Mouse (Mus musculus) frontal cortex, postnatal 10 days (tissue): ENCODE measurements around the gene Gprasp2.
"Not testable (repeated sequence)": the region's sequence is repeated elsewhere in the genome, so short reads cannot be mapped to it uniquely, and the experiment has no call there.

Source experiments
- DNase-seq, 2 experiments: peaks; one replicate each; pipeline ENCODE4 v3.0.0; 2022; ENCODE audit warnings: low spot score in 2 of 2, mixed read lengths in 1 of 2

Gene Gprasp2

GRCm38 (mm10) chrX:135838521-135839360 lies at the start of gene Gprasp2:
Gprasp2 (plus strand) TSS chrX:135839034.
- peak; percentile 53 to 64 for DNase-seq

- no peak for DNase-seq
These were observed 47.3 kb upstream of the Gprasp2 start for GRCm38 (mm10) chrX:135791536-135791935.

- no peak for DNase-seq
These were observed 46.5 kb upstream of the Gprasp2 start for GRCm38 (mm10) chrX:135792326-135792725.

DNA sequence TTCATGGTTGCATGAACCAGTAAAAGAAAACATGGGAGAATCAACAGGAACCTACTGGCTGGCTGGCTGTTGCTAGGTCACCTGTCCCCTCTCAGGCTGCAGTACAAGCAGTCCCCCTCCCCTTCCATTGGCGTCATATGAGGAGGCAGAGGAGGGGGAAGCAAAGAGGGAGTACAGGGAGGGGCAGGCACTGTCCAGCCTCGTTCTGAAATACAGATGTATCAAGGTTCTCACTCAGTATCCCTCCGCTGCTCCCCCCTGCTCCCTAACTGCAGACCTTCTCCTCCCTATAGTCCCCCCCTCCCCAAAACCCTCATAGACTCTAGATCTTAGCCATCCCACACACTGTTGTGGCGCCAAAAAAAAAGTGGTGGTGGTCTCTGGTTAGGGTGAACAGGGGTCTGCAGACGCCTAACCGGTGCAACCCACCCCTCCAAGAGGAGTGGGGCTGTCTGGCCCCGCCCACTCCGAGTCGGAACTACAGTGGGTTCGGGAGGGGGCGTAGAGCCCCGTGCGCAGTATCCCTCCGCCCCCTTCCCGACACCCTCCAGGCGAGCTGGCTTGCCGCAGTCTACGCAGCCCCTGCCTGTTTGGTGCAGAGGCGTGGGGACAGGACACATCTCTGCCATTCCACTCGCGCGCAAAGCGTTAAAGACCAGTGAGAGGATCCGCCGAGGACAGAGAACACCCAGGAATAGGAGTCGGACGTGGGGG lies 43.1 kb upstream of the Gprasp2 start:
- peak; percentile 68 to 70 for DNase-seq

- DNase-seq, result peak in 1 of 2 experiments; percentile 19
These were observed 42.3 kb upstream of the Gprasp2 start for GRCm38 (mm10) chrX:135796305-135797211.

- DNase-seq, result peak; percentile 38 to 53
These were observed 41.6 kb upstream of the Gprasp2 start, which contains the start of gene Bhlhb9 for GRCm38 (mm10) chrX:135797212-135797644. Bhlhb9 (plus strand) TSS chrX:135797594.

DNA sequence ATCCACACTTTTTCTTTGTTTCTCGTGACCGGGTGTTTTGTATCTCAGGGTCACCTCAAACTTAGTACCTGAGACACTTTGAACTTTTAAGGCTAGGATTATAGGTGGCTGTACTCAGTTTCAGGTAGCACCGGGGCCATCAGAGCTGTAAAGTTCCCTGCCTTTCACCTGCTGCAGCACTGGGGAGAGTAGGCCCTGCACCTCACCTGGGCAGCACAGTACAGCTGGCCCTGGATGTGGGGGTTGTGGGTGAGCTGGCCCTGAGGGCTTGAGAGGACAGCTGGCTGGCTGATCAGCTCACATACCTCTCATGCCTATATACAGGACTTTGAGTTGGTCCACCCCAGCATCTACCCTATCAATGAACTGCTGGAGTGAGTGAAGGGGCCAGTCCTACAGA lies 34.7 kb upstream of the Gprasp2 start:
- DNase-seq, result no peak

GRCm38 (mm10) chrX:135805780-135806179 lies 33.1 kb upstream of the Gprasp2 start:
- DNase-seq, result peak in 1 of 2 experiments; percentile 20

GRCm38 (mm10) chrX:135835896-135836295 lies 2.9 kb upstream of the Gprasp2 start:
- not testable (repeated sequence) for DNase-seq

- no peak for DNase-seq
These were observed 938 bp upstream of the Gprasp2 start for GRCm38 (mm10) chrX:135837896-135838295.

DNA sequence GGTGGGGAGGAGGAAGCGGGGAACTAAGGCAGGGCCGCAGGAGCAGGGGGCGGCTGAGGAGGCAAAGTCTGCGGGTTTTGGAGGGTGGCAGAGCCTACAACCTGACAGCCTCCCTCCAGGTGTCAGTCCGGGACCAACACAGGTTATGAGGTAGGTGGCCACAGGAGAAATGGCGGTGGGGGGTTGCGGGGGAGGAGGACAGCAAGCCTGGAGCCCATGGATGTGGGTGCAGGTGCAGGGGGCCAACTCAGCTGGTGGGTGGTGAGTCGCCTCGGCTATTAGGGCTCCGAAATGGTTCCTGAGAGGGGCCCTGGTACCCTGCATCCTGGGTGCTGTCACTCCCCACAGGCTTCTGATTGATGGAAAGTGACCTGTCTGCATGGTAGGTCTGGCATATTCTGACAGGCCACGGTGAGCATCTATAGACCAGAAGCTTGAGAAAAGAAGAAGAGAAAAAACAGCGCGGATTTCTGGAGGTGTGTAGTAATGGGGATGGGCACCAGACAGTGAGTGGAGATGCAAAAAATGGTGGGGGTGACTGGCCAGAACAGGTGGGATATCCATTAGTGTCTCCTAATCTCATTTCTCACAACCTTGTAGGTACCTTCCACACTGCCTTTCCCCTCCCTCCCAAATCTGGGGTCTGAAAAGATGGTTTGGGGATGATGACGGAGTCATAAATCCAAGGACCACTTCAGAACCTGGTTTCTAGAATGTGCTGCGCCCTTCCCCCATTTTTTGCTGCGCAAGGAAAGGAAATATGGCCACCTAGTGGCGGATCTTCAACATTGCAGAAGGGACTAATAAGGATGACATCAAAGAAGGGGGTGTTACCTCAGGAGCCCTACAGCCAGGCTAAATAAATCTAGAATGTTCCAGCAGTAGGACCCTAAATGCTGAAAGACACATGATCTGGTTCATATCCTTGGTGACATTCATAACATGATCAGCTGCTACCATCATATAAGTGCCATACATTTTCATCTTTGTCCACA lies 860 bp downstream of the Gprasp2 start:
- DNase-seq, result peak; percentile 26 to 29

- not testable (repeated sequence) for DNase-seq
These were observed 28.0 kb downstream of the Gprasp2 start for GRCm38 (mm10) chrX:135866806-135867205.

GRCm38 (mm10) chrX:135876679-135877078 lies 37.8 kb downstream of the Gprasp2 start:
- DNase-seq, result no peak

GRCm38 (mm10) chrX:135879626-135880025 lies 40.8 kb downstream of the Gprasp2 start:
- DNase-seq, result no peak

DNA sequence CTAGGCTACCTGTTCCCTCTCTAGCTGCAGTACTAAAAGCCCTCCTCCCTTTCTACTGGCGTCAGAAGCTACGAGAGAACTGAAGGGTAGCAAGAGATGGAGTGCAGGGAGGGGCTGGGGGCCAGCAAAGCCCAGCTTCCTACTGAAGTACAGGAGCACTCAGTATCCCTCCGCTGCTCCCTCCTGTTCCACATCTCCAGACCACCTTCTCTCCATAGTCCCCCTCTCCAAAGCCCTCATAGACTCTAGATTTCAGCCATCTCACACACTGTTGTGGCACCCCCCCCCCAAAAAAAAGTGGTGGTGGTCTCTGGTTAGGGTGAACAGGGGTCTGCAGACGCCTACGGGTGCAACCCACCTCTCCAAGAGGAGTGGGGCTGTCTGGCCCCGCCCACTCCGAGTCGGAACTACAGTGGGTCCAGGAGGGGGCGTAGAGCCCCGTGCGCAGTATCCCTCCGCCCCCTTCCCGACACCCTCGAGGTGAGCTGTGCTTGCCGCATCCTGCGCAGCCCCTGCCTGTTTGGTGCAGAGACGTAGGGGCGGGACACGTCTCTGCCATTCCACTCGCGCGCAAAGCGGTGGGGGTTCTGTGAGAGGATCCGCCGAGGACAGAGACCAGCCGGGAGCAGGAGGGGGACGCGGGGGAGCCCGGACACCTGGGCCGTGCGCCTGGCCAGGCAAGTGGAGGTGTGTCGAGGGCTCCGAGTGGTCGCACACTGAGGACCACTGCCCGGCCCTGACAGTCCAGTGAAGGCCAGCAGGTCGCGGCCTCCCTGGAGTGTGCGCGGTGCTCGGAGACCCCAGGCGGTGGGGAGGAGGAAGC lies 46.8 kb downstream of the Gprasp2 start:
- DNase-seq, result peak; percentile 84 to 87

DNA sequence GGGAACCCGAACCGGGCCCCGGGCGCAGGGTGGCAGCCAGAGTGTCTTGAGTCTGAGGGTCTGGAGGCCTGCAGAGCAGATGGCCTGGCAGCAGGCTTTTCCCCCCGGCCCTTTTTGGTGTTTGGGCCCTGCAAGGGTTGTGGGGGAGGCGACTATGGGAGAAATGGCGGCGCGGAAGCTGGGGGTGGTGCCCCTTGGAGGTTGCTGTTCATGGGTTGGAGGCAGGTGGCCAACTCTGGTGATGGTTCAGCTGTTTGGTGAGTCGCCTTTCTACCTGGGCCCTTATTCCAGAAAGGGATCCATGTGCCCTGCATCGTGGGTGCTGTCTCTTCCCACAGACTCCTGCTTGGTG lies 47.4 kb downstream of the Gprasp2 start:
- peak in 1 of 2 experiments; percentile 20 for DNase-seq
